Mouse (Mus musculus) intestine, postnatal 0 days (tissue): Measurements from ENCODE around the gene Tmsb10. TPM values are rescaled to one million over a fixed set of nuclear protein-coding genes. Genes with fewer than 3 reads are reported as not detected.
A peak's percentile ranks its signal among the peaks of the same experiment; 100 is the strongest.

Experiments
- ATAC-seq: fragments of 200-750 bp; cut with Nextera tagmentation; 2 replicates; pipeline ENCODE4 v1.8.0; 2017; ENCODE audit warnings: mild to moderate bottlenecking, moderate TSS enrichment, moderate library complexity
- H3K27ac ChIP-seq: fragments of 300-500 bp; sonication (generic); 2 replicates; pipeline ENCODE4 v1.5.1; 2014; ENCODE audit warnings: mild to moderate bottlenecking, low read depth, low read length, moderate library complexity
- H3K27me3 ChIP-seq: fragments of 300-500 bp; sonication (generic); replicated peaks from 2 replicates; pipeline ENCODE4 v1.6.1; 2014; ENCODE audit warnings: low read length, mixed read lengths; ENCODE audit not compliant: control insufficient read depth, insufficient read depth
- H3K36me3 ChIP-seq: fragments of 300-500 bp; sonication (generic); 2 replicates; pipeline ENCODE4 v1.6.1; 2014; ENCODE audit warnings: mild to moderate bottlenecking, moderate library complexity; ENCODE audit not compliant: control insufficient read depth, insufficient read depth
- H3K4me1 ChIP-seq: fragments of 300-500 bp; sonication (generic); replicated peaks from 2 replicates; pipeline ENCODE4 v1.6.1; 2014; ENCODE audit warnings: antibody characterized with exemption, low read length, mixed read lengths; ENCODE audit not compliant: control insufficient read depth, insufficient read depth
- H3K4me2 ChIP-seq: fragments of 300-500 bp; sonication (generic); replicated peaks from 2 replicates; pipeline ENCODE4 v1.6.1; 2014; ENCODE audit warnings: low read depth, mild to moderate bottlenecking, moderate library complexity
- H3K4me3 ChIP-seq: fragments of 300-500 bp; sonication (generic); 2 replicates; pipeline ENCODE4 v1.5.1; 2014; ENCODE audit warnings: low read depth, low read length
- H3K9ac ChIP-seq: fragments of 300-500 bp; sonication (generic); 2 replicates; pipeline ENCODE4 v1.6.1; 2014; ENCODE audit warnings: mild to moderate bottlenecking, low read depth, low read length
- H3K9me3 ChIP-seq: fragments of 300-500 bp; sonication (generic); 2 replicates; pipeline ENCODE4 v1.6.1; 2016; ENCODE audit warnings: mixed run types; ENCODE audit not compliant: control insufficient read depth
- CTCF ChIP-seq: sonication (generic); IDR thresholded peaks from 2 replicates; pipeline ENCODE4 v1.5.1; 2016; ENCODE audit warnings: low read depth, mild to moderate bottlenecking, control low read depth, antibody characterized with exemption, moderate library complexity
- WGBS: fragments of 180-500 bp; shearing (Covaris S2); extraction: QIAGEN DNeasy Blood & Tissue Kit; methylation state at CpG from one replicate; pipeline ENCODE4 v1.1.7; 2014; 5-methylcytosine and 5-hydroxymethylcytosine counted together
- polyA plus RNA-seq: library from polyadenylated mRNA; unstranded; fragments of >200 nt; fragmentation: Nextera tagmentation; extraction: Ambion mirVana; gene quantifications from 2 replicates; pipeline ENCODE4 v1.2.1, GENCODE M21; 2015

The Tmsb10 gene
- polyA plus RNA-seq, 1 experiment from 2014 or later: 3,323 TPM

DNA sequence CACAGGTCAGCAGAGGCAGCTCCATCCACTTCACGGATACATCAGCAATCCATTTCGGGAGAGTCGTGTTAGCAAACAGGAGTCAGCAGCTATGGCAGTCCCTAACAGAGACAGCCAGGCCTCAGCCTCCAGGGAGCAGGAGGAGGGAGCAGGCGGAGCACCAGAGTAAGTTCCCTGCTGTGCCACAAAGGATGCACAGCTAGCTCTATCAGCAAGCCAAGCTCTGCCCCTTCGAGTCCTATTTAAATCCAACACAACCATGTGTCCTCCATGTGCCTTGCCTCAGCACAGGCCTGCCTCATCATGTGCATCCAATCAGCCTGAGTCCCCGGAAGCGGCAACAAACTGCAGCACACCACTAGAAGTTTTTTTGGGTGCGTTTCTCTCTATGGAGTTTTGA lies 35.2 kb downstream of the Tmsb10 start:
- 91% methylated on average over 8 of the region's 8 CpGs for WGBS

DNA sequence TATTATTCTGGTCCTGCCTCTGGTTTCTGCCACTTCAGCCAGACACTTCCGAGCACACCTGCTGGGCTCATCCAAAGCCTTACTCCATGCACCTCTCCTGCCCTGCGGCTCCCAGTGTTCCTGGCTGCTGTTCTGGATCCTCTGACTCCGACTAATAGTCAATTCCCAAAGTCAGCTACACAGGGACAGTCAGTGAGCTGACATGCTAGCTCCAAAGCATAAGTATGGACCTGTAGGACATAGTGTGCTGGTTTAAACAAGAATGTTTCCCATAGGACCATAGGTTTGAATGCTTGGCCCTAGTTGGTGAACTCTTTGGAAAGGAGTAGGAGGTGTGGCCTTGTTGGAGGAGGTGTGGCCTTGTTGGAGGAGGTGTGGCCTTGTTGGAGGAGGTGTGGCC lies 37.5 kb downstream of the Tmsb10 start:
- no peaks in the 10 kb centered on the region for H3K36me3 ChIP-seq
- WGBS: 86% methylated on average over 3 of the region's 3 CpGs
- no peaks in the 10 kb centered on the region for H3K9me3 ChIP-seq
- H3K4me3 ChIP-seq: no peak overlapping the region
- H3K9ac ChIP-seq: no peak overlapping the region
- H3K4me1 ChIP-seq: no peaks in the 10 kb centered on the region
- no peak overlapping the region for H3K4me2 ChIP-seq
- no peak for TF ChIP-seq CTCF
- H3K27ac ChIP-seq: no peak overlapping the region
- no peak for ATAC-seq
- H3K27me3 ChIP-seq: no peaks in the 10 kb centered on the region

More for the DNA sequence above, 35.2 kb downstream of the Tmsb10 start:
- no peaks in the 10 kb centered on the region for H3K9me3 ChIP-seq
- no peak for TF ChIP-seq CTCF
- no peaks in the 10 kb centered on the region for H3K27me3 ChIP-seq
- H3K9ac ChIP-seq: no peak overlapping the region
- H3K36me3 ChIP-seq: no peaks in the 10 kb centered on the region
- no peak for ATAC-seq
- no peaks in the 10 kb centered on the region for H3K4me1 ChIP-seq
- no peak overlapping the region for H3K4me3 ChIP-seq
- H3K4me2 ChIP-seq: no peak overlapping the region
- no peak overlapping the region for H3K27ac ChIP-seq

DNA sequence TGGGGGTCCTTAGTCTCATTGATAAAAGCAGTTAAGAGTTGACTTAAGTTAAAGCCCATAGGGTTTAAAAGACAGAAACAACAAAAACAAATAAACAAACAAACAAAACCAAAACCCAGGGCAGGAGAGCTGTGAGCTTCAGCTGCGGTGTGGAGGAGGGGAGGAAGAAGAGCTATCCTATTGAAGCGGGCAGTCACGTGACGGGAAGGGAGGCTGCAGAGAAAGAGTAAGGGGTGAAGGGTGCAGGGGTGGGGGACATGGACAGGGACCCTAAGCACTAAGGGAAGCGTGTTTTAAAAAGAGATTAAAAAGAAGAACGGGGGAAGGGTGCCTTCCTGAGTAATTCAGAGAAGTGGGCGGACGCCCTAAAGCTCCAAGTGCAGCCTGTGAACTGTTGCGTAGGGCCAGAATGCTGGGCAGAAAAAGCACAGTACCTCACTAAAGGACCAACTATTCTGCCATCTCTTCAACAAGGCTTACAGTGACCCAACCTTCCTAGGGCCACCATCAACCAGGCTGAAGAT lies 40.0 kb downstream of the Tmsb10 start:
- Histone ChIP-seq H3K9ac (no peak overlapping the region), H3K27ac (no peak overlapping the region), H3K27me3 (no peaks in the 10 kb centered on the region), H3K4me3 (no peak overlapping the region), H3K4me1 (no peaks in the 10 kb centered on the region), H3K36me3 (no peaks in the 10 kb centered on the region), H3K9me3 (no peaks in the 10 kb centered on the region), H3K4me2 (no peak overlapping the region)
- 70% methylated on average over 9 of the region's 9 CpGs for WGBS
- TF ChIP-seq CTCF: no peak
- ATAC-seq: no peak

DNA sequence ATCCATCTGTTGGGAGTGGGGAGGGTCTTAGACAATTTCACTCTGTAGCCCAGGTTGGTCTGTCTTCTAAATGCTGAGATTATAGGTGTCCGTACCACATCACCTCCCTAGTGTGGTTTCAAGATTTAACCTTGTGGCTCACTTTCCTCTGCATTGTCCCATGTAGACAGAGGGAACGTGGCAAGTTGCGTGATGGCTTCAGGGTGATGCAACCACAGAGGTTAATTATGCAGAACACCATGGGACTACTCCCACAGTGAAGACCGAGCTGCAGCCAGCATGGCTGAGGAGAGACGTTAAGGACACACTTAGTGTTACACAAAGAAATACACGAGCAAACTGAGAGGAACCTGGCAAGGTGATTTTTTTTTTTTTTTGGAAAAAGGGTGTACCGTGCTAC lies 42.2 kb downstream of the Tmsb10 start:
- Histone ChIP-seq H3K4me1 (no peaks in the 10 kb centered on the region), H3K4me3 (no peak overlapping the region), H3K27ac (no peak overlapping the region), H3K27me3 (no peaks in the 10 kb centered on the region), H3K4me2 (no peak overlapping the region), H3K9me3 (no peaks in the 10 kb centered on the region), H3K36me3 (no peaks in the 10 kb centered on the region), H3K9ac (no peak overlapping the region)
- WGBS: 83% methylated on average over 7 of the region's 7 CpGs
- no peak for TF ChIP-seq CTCF
- ATAC-seq: no peak

DNA sequence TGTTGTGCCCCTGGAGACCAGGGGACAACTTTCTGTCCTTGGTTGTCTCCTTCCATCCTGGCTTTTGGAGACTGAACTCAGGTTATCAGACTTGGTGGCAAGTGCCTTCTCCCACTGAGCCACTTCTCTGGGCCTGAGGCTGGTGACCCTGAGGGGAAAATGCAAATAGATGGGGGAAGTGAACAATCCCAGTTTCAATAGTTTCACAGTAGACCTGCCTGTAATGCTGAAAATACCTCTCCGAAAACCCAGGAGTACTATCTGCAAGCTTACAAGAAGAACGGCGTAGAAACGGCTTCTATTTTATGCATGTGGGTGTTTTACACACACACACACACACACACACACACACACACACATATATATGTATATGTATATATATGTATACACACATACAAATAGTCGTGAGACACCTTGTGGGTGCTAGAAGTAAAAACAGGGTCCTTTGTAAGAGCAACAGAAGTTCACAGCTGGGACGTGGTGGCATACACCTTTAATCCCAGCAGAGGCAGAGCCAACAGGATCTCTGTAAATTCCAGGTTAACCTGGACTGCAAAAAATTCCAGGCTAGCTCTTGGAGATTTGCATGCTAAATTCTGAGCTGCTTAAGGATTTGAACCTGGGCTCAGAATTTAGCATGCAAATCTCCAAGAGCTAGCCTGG lies 44.3 kb downstream of the Tmsb10 start:
- Histone ChIP-seq H3K4me3 (no peak overlapping the region), H3K9me3 (no peaks in the 10 kb centered on the region), H3K27me3 (no peaks in the 10 kb centered on the region), H3K36me3 (no peaks in the 10 kb centered on the region), H3K4me2 (no peak overlapping the region), H3K9ac (no peak overlapping the region), H3K4me1 (no peaks in the 10 kb centered on the region), H3K27ac (no peak overlapping the region)
- 0 out of 2 replicates have a peak, but pooled peaks have one; percentile 9 for TF ChIP-seq CTCF
- WGBS: 76% methylated on average over 6 of the region's 6 CpGs
- ATAC-seq: no peak

DNA sequence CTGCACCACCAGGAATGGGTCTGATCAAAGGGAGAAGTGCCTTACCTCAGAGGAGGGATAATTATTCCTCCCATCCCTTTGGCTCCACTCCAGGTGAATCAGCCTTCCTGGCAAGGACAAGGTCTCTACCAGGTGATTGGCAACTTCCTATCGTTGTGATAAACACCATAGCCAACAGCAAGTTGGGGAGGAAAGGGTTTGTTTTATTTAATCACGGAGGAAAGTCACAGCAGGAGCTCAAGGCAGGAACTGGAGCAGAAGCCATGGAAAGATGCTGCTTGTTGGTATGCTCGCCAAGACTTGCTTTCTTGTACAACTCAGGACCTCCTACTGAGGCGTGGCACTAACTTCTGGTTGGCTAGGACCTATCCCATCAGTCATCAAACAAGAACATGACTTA lies 47.3 kb downstream of the Tmsb10 start:
- Histone ChIP-seq H3K9ac (no peak overlapping the region), H3K36me3 (no peaks in the 10 kb centered on the region), H3K4me2 (no peak overlapping the region), H3K27ac (no peak overlapping the region), H3K27me3 (no peaks in the 10 kb centered on the region), H3K4me3 (no peak overlapping the region), H3K4me1 (no peaks in the 10 kb centered on the region), H3K9me3 (no peaks in the 10 kb centered on the region)
- no peak for ATAC-seq
- 61% methylated on average over 4 of the region's 4 CpGs for WGBS
- TF ChIP-seq CTCF: no peak

Other genes starting within 250 kb of the Tmsb10 start
- gene Tcf7l1, start 169.5 kb downstream of the Tmsb10 start, polyA plus RNA-seq: 6.6 and 6.8 TPM in 2 replicates
- 43.4 and 45.2 TPM in 2 replicates for gene Kcmf1, start 58.8 kb downstream of the Tmsb10 start, polyA plus RNA-seq